Mouse (Mus musculus) frontal cortex, postnatal 10 days (tissue): ENCODE measurements around the gene Zc3h10.
"Not testable (repeated sequence)": the region's sequence is repeated elsewhere in the genome, so short reads cannot be mapped to it uniquely, and the experiment has no call there.

Source experiments
- DNase-seq, 2 experiments: peaks; one replicate each; pipeline ENCODE4 v3.0.0; 2022; ENCODE audit warnings: low spot score in 2 of 2, mixed read lengths in 1 of 2

Gene Zc3h10

GRCm38 (mm10) chr10:128497134-128497737 is 50.3 kb downstream of the Zc3h10 start:
- DNase-seq = no peak

- no peak for DNase-seq
These were observed 51.0 kb downstream of the Zc3h10 start for GRCm38 (mm10) chr10:128496509-128497077.

GRCm38 (mm10) chr10:128495903-128496302 is 51.7 kb downstream of the Zc3h10 start:
- DNase-seq = no peak

DNA sequence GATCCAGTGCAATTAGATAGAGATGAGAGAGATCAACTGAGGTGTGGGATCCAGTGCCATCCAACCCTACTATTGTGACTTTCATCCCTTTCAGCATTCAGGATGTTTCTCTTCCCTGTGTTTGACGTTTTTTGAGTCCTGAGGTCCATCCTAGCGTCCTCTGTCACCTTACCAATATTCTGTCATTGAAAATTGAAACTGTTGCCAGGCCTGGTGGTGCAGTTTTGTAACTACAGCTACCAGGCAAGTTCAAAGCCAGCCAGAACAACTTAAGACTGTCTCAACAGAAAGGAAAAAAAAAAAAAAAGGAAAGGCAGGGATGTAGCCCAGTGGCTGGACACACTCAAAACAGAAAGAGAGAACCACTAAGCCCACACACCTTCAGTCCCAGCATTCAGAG is 52.3 kb downstream of the Zc3h10 start:
- no peak for DNase-seq

DNA sequence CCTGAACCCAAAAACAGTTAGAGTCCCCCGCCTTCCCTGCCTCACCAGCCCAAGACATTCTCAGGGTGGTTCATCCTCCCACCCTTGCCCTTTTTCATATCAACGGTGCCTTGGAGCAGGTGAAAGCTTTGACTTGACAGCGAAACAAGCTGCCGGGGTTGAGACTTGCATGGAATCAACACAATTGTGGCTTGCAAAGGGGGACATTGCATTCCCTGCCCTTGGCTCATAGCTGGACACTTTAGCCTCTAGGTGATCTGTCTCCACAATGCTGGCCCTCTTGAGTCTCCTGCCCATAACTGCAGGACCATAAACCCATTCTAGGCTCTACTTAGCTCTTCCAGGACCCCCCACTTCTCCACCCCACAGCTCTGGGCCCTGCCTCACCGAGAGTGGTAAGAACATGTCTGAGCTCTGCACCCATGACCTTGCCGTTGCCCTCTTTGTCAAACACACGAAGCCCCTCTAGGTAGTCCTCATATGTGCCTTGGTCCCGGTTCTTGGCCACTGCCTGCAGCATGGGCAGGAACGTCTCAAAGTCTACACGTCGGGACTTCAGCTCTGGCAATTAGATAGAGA is 52.8 kb downstream of the Zc3h10 start:
- no peak for DNase-seq

- peak; percentile 97 to 98 for DNase-seq
These were observed 53.6 kb downstream of the Zc3h10 start, which contains the start of gene Myl6 for GRCm38 (mm10) chr10:128493695-128494666. TSS of gene Myl6 (minus strand) at chr10:128494145.

DNA sequence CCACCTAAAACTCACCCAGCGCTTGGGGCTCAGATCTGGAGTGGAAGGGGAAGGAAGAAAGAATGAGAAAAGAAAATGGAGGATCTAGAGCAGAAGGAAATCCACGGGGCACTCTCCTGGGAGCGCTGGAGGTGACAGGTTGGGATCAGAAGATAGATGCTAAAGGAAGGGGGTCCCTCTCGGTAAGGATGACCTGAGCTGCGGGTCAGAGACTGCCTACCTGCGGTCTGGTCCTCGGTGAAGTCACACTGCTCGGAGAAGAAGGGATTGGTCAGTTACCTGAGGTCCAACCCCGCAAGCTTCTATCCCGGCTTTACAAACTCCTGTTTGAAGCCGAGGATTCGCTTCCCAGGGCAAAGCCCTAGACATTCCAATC is 54.3 kb downstream of the Zc3h10 start:
- no peak for DNase-seq

DNA sequence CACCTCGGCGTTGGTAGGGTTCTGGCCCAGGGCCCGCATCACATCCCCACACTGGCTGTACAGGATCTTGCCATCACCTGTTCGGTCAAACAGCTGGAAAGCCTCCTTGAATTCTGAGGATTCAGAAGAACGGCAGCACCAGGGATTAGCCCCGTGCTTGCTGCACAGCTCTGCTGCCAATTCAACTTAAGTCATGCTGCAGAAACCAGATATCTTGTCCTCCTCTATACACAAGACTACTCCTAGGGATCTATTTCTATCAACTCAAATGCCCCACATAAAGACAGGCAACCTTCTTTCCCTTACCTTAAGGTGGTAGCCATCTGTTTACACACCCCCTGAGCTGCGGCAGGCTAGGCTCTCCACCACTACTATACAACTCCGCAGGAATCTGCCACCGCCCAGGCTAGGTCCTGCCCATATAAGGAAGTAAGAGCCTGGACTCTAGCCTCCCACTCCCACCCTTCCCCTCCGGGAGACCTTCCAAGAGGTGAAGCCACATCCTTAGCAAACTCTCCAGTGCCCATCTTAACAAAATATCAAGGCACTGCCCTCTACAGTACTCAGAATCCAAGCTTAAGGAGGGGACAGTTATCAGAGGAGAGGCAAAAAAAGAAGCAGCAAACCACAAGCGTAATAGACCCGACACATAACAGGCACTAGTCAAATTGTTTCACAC is 54.8 kb downstream of the Zc3h10 start:
- peak in 1 of 2 experiments; percentile 45 for DNase-seq

DNA sequence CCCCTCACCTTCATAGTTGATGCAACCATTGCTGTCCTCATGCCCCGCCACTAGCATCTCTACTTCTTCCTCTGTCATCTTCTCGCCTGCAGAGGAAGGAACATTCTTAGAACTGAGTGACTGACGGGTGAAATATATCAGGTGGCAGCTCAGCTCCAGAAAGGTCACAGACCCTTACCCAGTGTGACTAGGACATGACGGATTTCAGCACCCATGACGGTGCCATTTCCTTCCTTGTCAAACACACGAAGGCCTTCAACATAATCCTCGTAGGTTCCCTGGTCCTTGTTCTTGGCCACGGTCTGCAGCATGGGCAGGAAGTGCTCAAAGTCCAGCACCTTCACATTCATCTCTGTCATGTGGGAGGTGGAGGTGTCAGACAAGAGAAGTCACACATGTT is 55.5 kb downstream of the Zc3h10 start:
- not testable (repeated sequence) for DNase-seq
